Mouse (Mus musculus) spleen, adult 18-20 months (tissue): ENCODE measurements at regions not wholly inside any gene's neighbourhood (a gene's known extent, or its start where the extent isn't known, plus 50 kb on each side); places are given as distances from the start of the nearest gene placed in this dataset.

Experiments used
- DNase-seq, 2 experiments: peaks; one replicate each; pipeline ENCODE4 v3.0.0; 2022; ENCODE audit warnings: mixed read lengths in 2 of 2

GRCm38 (mm10) chr8:34368556-34368955 lies 257.0 kb upstream of the Gm10131 start:
- DNase-seq, result no peak

GRCm38 (mm10) chr8:34364446-34365035 lies 253.0 kb upstream of the Gm10131 start:
- no peak for DNase-seq

GRCm38 (mm10) chr8:34363679-34364078 lies 252.1 kb upstream of the Gm10131 start:
- DNase-seq, result no peak

- DNase-seq, result no peak
These were observed 251.6 kb upstream of the Gm10131 start for GRCm38 (mm10) chr8:34363131-34363530.

GRCm38 (mm10) chr8:34361377-34361776 lies 249.8 kb upstream of the Gm10131 start:
- DNase-seq, result no peak

GRCm38 (mm10) chr8:34359776-34360175 lies 248.2 kb upstream of the Gm10131 start:
- no peak for DNase-seq

GRCm38 (mm10) chr8:34355059-34355458 lies 243.5 kb upstream of the Gm10131 start:
- no peak for DNase-seq

GRCm38 (mm10) chr8:34353140-34353855 lies 241.8 kb upstream of the Gm10131 start:
- DNase-seq, result no peak

GRCm38 (mm10) chr8:34334851-34335250 lies 223.3 kb upstream of the Gm10131 start:
- no peak for DNase-seq

GRCm38 (mm10) chr8:34331673-34332072 lies 220.1 kb upstream of the Gm10131 start:
- DNase-seq, result no peak

- DNase-seq, result no peak
These were observed 215.1 kb upstream of the Gm10131 start for GRCm38 (mm10) chr8:34326614-34326965.

- DNase-seq, result no peak
These were observed 214.5 kb upstream of the Gm10131 start for GRCm38 (mm10) chr8:34325841-34326613.

- DNase-seq, result no peak
These were observed 208.6 kb upstream of the Gm10131 start for GRCm38 (mm10) chr8:34320158-34320587.

- no peak for DNase-seq
These were observed 208.2 kb upstream of the Gm10131 start for GRCm38 (mm10) chr8:34319719-34320118.

- DNase-seq, result no peak
These were observed 203.7 kb upstream of the Gm10131 start for GRCm38 (mm10) chr8:34315233-34315632.

- DNase-seq, result no peak
These were observed 194.3 kb upstream of the Gm10131 start for GRCm38 (mm10) chr8:34305542-34306485.

GRCm38 (mm10) chr8:34303815-34304214 lies 192.3 kb upstream of the Gm10131 start:
- DNase-seq, result no peak

- DNase-seq, result no peak
These were observed 188.9 kb upstream of the Gm10131 start for GRCm38 (mm10) chr8:34300331-34300903.

GRCm38 (mm10) chr8:34294721-34295120 lies 183.2 kb upstream of the Gm10131 start:
- no peak for DNase-seq

- DNase-seq, result no peak
These were observed 179.1 kb upstream of the Gm10131 start for GRCm38 (mm10) chr8:34290670-34291069.

GRCm38 (mm10) chr8:34287801-34288200 lies 176.3 kb upstream of the Gm10131 start:
- no peak for DNase-seq

- DNase-seq, result no peak
These were observed 173.0 kb upstream of the Gm10131 start for GRCm38 (mm10) chr8:34284576-34284975.
